Mouse (Mus musculus): ENCODE data around the gene Ngly1. TPM values are rescaled to one million over a fixed set of nuclear protein-coding genes. Genes with fewer than 3 reads are reported as not detected.
A peak's percentile ranks its signal among the peaks of the same experiment; 100 is the strongest.
"Not testable (repeated sequence)": the region's sequence is repeated elsewhere in the genome, so short reads cannot be mapped to it uniquely, and the experiment has no call there.

Ngly1 gene
- total and polyA plus RNA-seq, 2 experiments from 2014 or later, result 24.0 to 27.6 TPM

GRCm38 (mm10) chr14:16301735-16302134 is 52.7 kb downstream of the Ngly1 start:
- H3K36me3 ChIP-seq (ENCODE audit: insufficient read depth, low read length), result no peaks in the 10 kb centered on the region
- 92% methylated on average over 5 of the region's 5 CpGs for WGBS
- H3K27ac ChIP-seq, result no peak overlapping the region
- ATAC-seq (no peak), DNase-seq (ENCODE audit: low spot score) (no peak)
- no peak overlapping the region for H3K4me3 ChIP-seq (ENCODE audit: low read length)
- H3K27me3 ChIP-seq (ENCODE audit: insufficient read depth, low read length), result no peaks in the 10 kb centered on the region
- no peaks in the 10 kb centered on the region for H3K9me3 ChIP-seq (ENCODE audit: low read length)
- H3K4me1 ChIP-seq (ENCODE audit: insufficient read depth, low read length), result no peaks in the 10 kb centered on the region
- no peak for TF ChIP-seq CTCF (IDR thresholded peaks at IDR 0.05; ENCODE audit: low read depth)
- no peak overlapping the region for H3K9ac ChIP-seq (replicated peaks; ENCODE audit: low read length)
- no peak overlapping the region for H3K4me2 ChIP-seq (ENCODE audit: low read depth, low read length)

GRCm38 (mm10) chr14:16302688-16303087 is 53.6 kb downstream of the Ngly1 start:
- H3K4me3 ChIP-seq (ENCODE audit: low read length), result no peak overlapping the region
- H3K4me2 ChIP-seq (ENCODE audit: low read depth, low read length), result no peak overlapping the region
- no peaks in the 10 kb centered on the region for H3K4me1 ChIP-seq (ENCODE audit: insufficient read depth, low read length)
- H3K9ac ChIP-seq (replicated peaks; ENCODE audit: low read length), result no peak overlapping the region
- no peak for TF ChIP-seq CTCF (IDR thresholded peaks at IDR 0.05; ENCODE audit: low read depth)
- H3K9me3 ChIP-seq (ENCODE audit: low read length), result no peaks in the 10 kb centered on the region
- ATAC-seq (no peak), DNase-seq (ENCODE audit: low spot score) (no peak)
- 30% methylated on average over 1 of the region's 1 CpGs for WGBS
- H3K27ac ChIP-seq, result no peak overlapping the region
- H3K36me3 ChIP-seq (ENCODE audit: insufficient read depth, low read length), result no peaks in the 10 kb centered on the region
- H3K27me3 ChIP-seq (ENCODE audit: insufficient read depth, low read length), result no peaks in the 10 kb centered on the region

DNA sequence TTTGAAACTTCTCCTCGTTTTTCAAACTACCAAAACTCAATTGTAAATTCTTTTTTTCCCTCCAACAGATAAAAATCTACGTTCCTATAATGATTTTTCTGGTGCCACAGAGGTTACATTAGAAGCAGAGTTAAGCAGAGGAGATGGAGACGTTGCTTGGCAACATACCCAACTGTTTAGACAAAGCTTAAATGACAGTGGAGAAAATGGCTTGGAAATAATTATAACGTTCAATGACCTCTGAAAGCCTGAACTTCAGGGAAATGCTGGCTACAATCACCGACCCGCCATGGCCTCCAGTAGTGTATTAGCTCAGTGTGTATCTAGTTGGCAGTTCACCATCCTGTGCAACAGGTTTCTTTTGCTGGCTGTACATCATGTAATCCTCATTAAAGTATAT is 61.7 kb downstream of the Ngly1 start:
- WGBS, result 42% methylated on average over 6 of the region's 6 CpGs
- H3K9me3 ChIP-seq (ENCODE audit: low read length), result no peaks in the 10 kb centered on the region
- no peaks in the 10 kb centered on the region for H3K27me3 ChIP-seq (ENCODE audit: insufficient read depth, low read length)
- no peak overlapping the region for H3K4me2 ChIP-seq (ENCODE audit: low read depth, low read length)
- no peaks in the 10 kb centered on the region for H3K4me1 ChIP-seq (ENCODE audit: insufficient read depth, low read length)
- no peak for TF ChIP-seq CTCF (IDR thresholded peaks at IDR 0.05; ENCODE audit: low read depth)
- no peak overlapping the region for H3K9ac ChIP-seq (replicated peaks; ENCODE audit: low read length)
- H3K36me3 ChIP-seq (ENCODE audit: insufficient read depth, low read length), result no peaks in the 10 kb centered on the region
- ATAC-seq (no peak), DNase-seq (ENCODE audit: low spot score) (no peak)
- no peak overlapping the region for H3K4me3 ChIP-seq (ENCODE audit: low read length)
- no peak overlapping the region for H3K27ac ChIP-seq

GRCm38 (mm10) chr14:16312599-16312998 is 63.5 kb downstream of the Ngly1 start:
- Histone ChIP-seq H3K27me3 (ENCODE audit: insufficient read depth, low read length) (no peaks in the 10 kb centered on the region), H3K36me3 (ENCODE audit: insufficient read depth, low read length) (no peaks in the 10 kb centered on the region), H3K4me3 (ENCODE audit: low read length) (no peak overlapping the region), H3K9ac (replicated peaks; ENCODE audit: low read length) (no peak overlapping the region), H3K27ac (no peak overlapping the region), H3K4me1 (ENCODE audit: insufficient read depth, low read length) (no peaks in the 10 kb centered on the region), H3K9me3 (ENCODE audit: low read length) (no peaks in the 10 kb centered on the region), H3K4me2 (ENCODE audit: low read depth, low read length) (no peak overlapping the region)
- 82% methylated on average over 1 of the region's 1 CpGs for WGBS
- DNase-seq (ENCODE audit: low spot score) (no peak), ATAC-seq (no peak)
- no peak for TF ChIP-seq CTCF (IDR thresholded peaks at IDR 0.05; ENCODE audit: low read depth)

- WGBS, result 83% methylated on average over 2 of the region's 2 CpGs
- not testable (repeated sequence) for H3K27me3 ChIP-seq (ENCODE audit: insufficient read depth, low read length)
These were observed 64.0 kb downstream of the Ngly1 start for GRCm38 (mm10) chr14:16313073-16313472.

DNA sequence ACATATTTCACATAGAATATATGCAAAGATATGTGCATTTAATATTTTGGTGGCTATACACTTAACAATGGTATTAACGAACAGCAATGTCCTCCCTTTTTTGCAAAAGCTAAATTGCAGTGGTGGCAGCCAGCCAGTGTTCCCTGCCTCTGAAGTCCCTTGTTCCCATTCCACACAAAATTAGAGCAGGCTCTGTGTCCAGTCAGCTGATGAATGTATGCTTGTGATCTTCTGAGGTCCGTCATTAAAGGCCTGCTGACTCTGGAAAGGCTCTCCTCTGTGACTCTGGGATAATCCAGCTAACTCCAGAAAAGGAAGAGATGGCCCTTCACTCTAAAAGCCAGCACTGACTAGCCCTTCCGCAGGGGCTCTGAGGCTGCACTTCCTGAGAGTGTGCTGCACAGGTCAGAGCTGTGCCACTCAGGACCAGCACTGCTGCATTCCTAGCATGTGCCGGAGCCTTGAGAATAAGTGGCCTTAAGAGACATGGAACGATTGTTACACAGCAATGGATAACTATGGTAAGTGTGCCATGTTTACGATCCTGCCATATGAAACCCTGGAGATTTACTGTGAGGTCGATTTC is 64.9 kb downstream of the Ngly1 start:
- no peaks in the 10 kb centered on the region for H3K36me3 ChIP-seq (ENCODE audit: insufficient read depth, low read length)
- no peaks in the 10 kb centered on the region for H3K4me1 ChIP-seq (ENCODE audit: insufficient read depth, low read length)
- no peak for TF ChIP-seq CTCF (IDR thresholded peaks at IDR 0.05; ENCODE audit: low read depth)
- H3K9me3 ChIP-seq (ENCODE audit: low read length), result no peaks in the 10 kb centered on the region
- WGBS, result 60% methylated on average over 7 of the region's 7 CpGs
- ATAC-seq (peak; percentile 59; the same call in 1 of the 2 replicates), DNase-seq (ENCODE audit: low spot score) (peak; percentile 34)
- no peak overlapping the region for H3K4me2 ChIP-seq (ENCODE audit: low read depth, low read length)
- H3K4me3 ChIP-seq (ENCODE audit: low read length), result no peak overlapping the region
- H3K27ac ChIP-seq, result no peak overlapping the region
- no peak overlapping the region for H3K9ac ChIP-seq (replicated peaks; ENCODE audit: low read length)
- no peaks in the 10 kb centered on the region for H3K27me3 ChIP-seq (ENCODE audit: insufficient read depth, low read length)

More at GRCm38 (mm10) chr14:16313073-16313472, 64.0 kb downstream of the Ngly1 start:
- H3K9ac ChIP-seq (replicated peaks; ENCODE audit: low read length); DNase-seq (ENCODE audit: low spot score); H3K27ac ChIP-seq; H3K9me3 ChIP-seq (ENCODE audit: low read length); ATAC-seq; H3K36me3 ChIP-seq (ENCODE audit: insufficient read depth, low read length); H3K4me2 ChIP-seq (ENCODE audit: low read depth, low read length); H3K4me1 ChIP-seq (ENCODE audit: insufficient read depth, low read length); H3K4me3 ChIP-seq (ENCODE audit: low read length): not testable (repeated sequence)

DNA sequence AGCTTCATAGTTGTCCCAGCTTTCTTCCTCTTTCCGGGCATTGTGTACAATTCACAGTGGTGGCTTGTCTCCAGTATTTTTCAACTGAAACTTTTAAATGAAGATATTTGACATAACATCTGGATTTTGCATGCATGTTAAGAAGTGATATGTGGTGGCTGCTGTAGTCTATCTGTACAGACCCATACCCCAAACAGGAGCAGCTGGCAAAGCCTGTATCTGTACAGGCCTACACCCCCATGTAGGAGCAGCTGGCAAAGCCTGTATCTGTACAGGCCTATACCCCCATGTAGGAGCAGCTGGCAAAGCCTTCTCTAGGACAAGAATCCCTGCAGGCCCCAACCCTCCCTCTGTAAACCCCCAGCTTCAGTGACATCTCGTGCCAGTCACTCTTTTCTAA is 65.8 kb downstream of the Ngly1 start:
- DNase-seq (ENCODE audit: low spot score), result no peak
- H3K9me3 ChIP-seq (ENCODE audit: low read length), result no peaks in the 10 kb centered on the region
- H3K9ac ChIP-seq (replicated peaks; ENCODE audit: low read length), result no peak overlapping the region
- no peak overlapping the region for H3K27ac ChIP-seq
- H3K4me1 ChIP-seq (ENCODE audit: insufficient read depth, low read length), result no peaks in the 10 kb centered on the region
- TF ChIP-seq CTCF (IDR thresholded peaks at IDR 0.05; ENCODE audit: low read depth), result no peak
- WGBS, result 77% methylated on average over 2 of the region's 2 CpGs
- no peak overlapping the region for H3K4me3 ChIP-seq (ENCODE audit: low read length)
- no peaks in the 10 kb centered on the region for H3K36me3 ChIP-seq (ENCODE audit: insufficient read depth, low read length)
- H3K4me2 ChIP-seq (ENCODE audit: low read depth, low read length), result no peak overlapping the region
- H3K27me3 ChIP-seq (ENCODE audit: insufficient read depth, low read length), result no peaks in the 10 kb centered on the region
- no peak for ATAC-seq
